8 mouse cellular contexts compared by ENCODE assay signal in genomic region chr19:38264505-38265500, GRCm38 (mm10). TPM values are rescaled to one million over a fixed set of nuclear protein-coding genes. Genes with fewer than 3 reads are reported as not detected.
DNase-seq lines count a peak whose midpoint lies in the region; ATAC-seq and TF ChIP-seq lines count a peak whose summit lies in the region.

Lgi1 (plus strand) TSS chr19:38264536.

- no peak for TF ChIP-seq EP300 in heart, postnatal 0 days (IDR thresholded peaks at IDR 0.05; ENCODE audit: low read depth)
- TF ChIP-seq EP300 in stomach, postnatal 0 days (optimal IDR thresholded peaks at IDR 0.05): no peak

- H3K9me3 ChIP-seq in heart, postnatal 0 days (replicated peaks; ENCODE audit: control insufficient read depth, low read length): no peaks in the 10 kb centered on the region
- H3K9me3 ChIP-seq in limb, embryonic 13.5 days: no peaks in the 10 kb centered on the region
- no peaks in the 10 kb centered on the region for H3K9me3 ChIP-seq in stomach, postnatal 0 days (ENCODE audit: control insufficient read depth, low read length)

- peak within 1 kb of the TSS; percentile 22 for H3K4me3 ChIP-seq in heart, postnatal 0 days (ENCODE audit: low read depth, low read length)
- peak within 1 kb of the TSS; percentile 14 for H3K4me3 ChIP-seq in limb, embryonic 13.5 days
- peak within 1 kb of the TSS; percentile 10; the same call in 1 of the 2 replicates for H3K4me3 ChIP-seq in stomach, postnatal 0 days (ENCODE audit: low read depth, low read length)

- TF ChIP-seq CTCF in heart, postnatal 0 days (IDR thresholded peaks at IDR 0.05; ENCODE audit: low read depth): no peak
- no peak for TF ChIP-seq CTCF in stomach, postnatal 0 days (IDR thresholded peaks at IDR 0.05; ENCODE audit: low read depth)

- H3K36me3 ChIP-seq in heart, postnatal 0 days (replicated peaks; ENCODE audit: control insufficient read depth, insufficient read depth, low read length): no peaks in the 10 kb centered on the region
- no peaks in the 10 kb centered on the region for H3K36me3 ChIP-seq in limb, embryonic 13.5 days
- H3K36me3 ChIP-seq in stomach, postnatal 0 days (ENCODE audit: control insufficient read depth, insufficient read depth, low read length): no peaks in the 10 kb centered on the region

- H3K4me2 ChIP-seq in heart, postnatal 0 days (ENCODE audit: low read depth, low read length): peak within 1 kb of the TSS; percentile 46
- H3K4me2 ChIP-seq in limb, embryonic 13.5 days (replicated peaks): peak within 1 kb of the TSS; percentile 53
- peak within 1 kb of the TSS; percentile 35 for H3K4me2 ChIP-seq in stomach, postnatal 0 days (replicated peaks; ENCODE audit: low read depth)

- WGBS in heart, postnatal 0 days: 17% methylated on average over 21 of the region's 21 CpGs
- WGBS in limb, embryonic 13.5 days: 29% methylated on average over 21 of the region's 21 CpGs
- WGBS in stomach, postnatal 0 days: 22% methylated on average over 21 of the region's 21 CpGs

- no peak within 1 kb of the TSS for H3K27ac ChIP-seq in heart, postnatal 0 days (ENCODE audit: low read depth)
- H3K27ac ChIP-seq in limb, embryonic 13.5 days: no peak within 1 kb of the TSS
- no peak within 1 kb of the TSS for H3K27ac ChIP-seq in stomach, postnatal 0 days (replicated peaks)

- H3K9ac ChIP-seq in heart, postnatal 0 days (replicated peaks; ENCODE audit: low read depth, low read length): no peak within 1 kb of the TSS
- H3K9ac ChIP-seq in limb, embryonic 13.5 days: peak within 1 kb of the TSS; percentile 35; the same call in 1 of the 2 replicates
- no peak within 1 kb of the TSS for H3K9ac ChIP-seq in stomach, postnatal 0 days (ENCODE audit: low read length)

- ATAC-seq in heart, postnatal 0 days (ENCODE audit: insufficient read depth, low read depth): no peak
- ATAC-seq in limb, embryonic 13.5 days (ENCODE audit: low FRiP score, low read depth): no peak
- ATAC-seq in stomach, postnatal 0 days (ENCODE audit: low FRiP score, low TSS enrichment): no peak
- no peak for ATAC-seq in megakaryocyte progenitor cell, adult 5-6 weeks (replicated peaks; ENCODE audit: poor library complexity)

- DNase-seq in left cerebral cortex, adult 18-20 months (ENCODE audit: low spot score in 2 of 2): peak; percentile 62 to 73
- no peak for DNase-seq in left cerebral cortex, adult 9 months (ENCODE audit: low spot score in 2 of 2)
- peak; percentile 79 for DNase-seq in cerebellum, adult 9-10 months
- DNase-seq in heart, postnatal 0 days (ENCODE audit: low spot score): no peak
- peak; percentile 30 for DNase-seq in stomach, postnatal 0 days (ENCODE audit: low spot score)
- no peak for DNase-seq in thymus, postnatal 25 days

- peaks cover 5% of the 10 kb centered on the region; the same call in 1 of the 2 replicates for H3K27me3 ChIP-seq in heart, postnatal 0 days (ENCODE audit: control insufficient read depth, insufficient read depth, low read length)
- peaks cover 19% of the 10 kb centered on the region for H3K27me3 ChIP-seq in limb, embryonic 13.5 days
- H3K27me3 ChIP-seq in stomach, postnatal 0 days (ENCODE audit: control insufficient read depth, insufficient read depth, low read length): no peaks in the 10 kb centered on the region

- no peaks in the 10 kb centered on the region for H3K4me1 ChIP-seq in heart, postnatal 0 days (ENCODE audit: control insufficient read depth, insufficient read depth)
- H3K4me1 ChIP-seq in limb, embryonic 13.5 days: peaks cover 17% of the 10 kb centered on the region
- no peaks in the 10 kb centered on the region for H3K4me1 ChIP-seq in stomach, postnatal 0 days (replicated peaks; ENCODE audit: control insufficient read depth, insufficient read depth)

RNA-seq across cellular contexts. Expression of gene Lgi1, which starts in this region (rescaled TPM):
- 100 to 1,000 TPM; 130 to 135 TPM for total RNA-seq in left cerebral cortex, adult 18-20 months (2021)
- not detected in 2 replicates for total RNA-seq in heart, postnatal 0 days (2014; rRNA removed; ENCODE audit: low replicate concordance)
- polyA plus RNA-seq in heart, postnatal 0 days (2015; fragmentation: Nextera tagmentation; extraction: Ambion mirVana): 0.18 TPM in 1 of 2 replicates, not detected in the other
- polyA plus RNA-seq in limb, embryonic 13.5 days (2015; fragmentation: Nextera tagmentation; extraction: Ambion mirVana): 1.8 and 1.9 TPM in 2 replicates
- polyA plus RNA-seq in stomach, postnatal 0 days (2015; fragmentation: Nextera tagmentation; extraction: Ambion mirVana): 1.0 and 2.1 TPM in 2 replicates
- total RNA-seq in megakaryocyte progenitor cell, adult 5-6 weeks (2015): 0.02 TPM in 1 of 2 replicates, not detected in the other
- total RNA-seq in megakaryocyte progenitor cell, adult 5-6 weeks (2017): not detected in 2 replicates

Comparison
In these comparisons a context has a peak if more than half of its experiments do, and no peak if none do; other contexts are left out.
1. RNA of gene Lgi1 (total RNA-seq): 130 to 135 TPM in left cerebral cortex, adult 18-20 months; 0.02 TPM in megakaryocyte progenitor cell, adult 5-6 weeks and not detected in heart, postnatal 0 days; every median in the first group is over 100 times any median in the second.
2. DNase-seq: peak in left cerebral cortex, adult 18-20 months (2 of 2), cerebellum, adult 9-10 months (single experiment) and stomach, postnatal 0 days (single experiment); none in left cerebral cortex, adult 9 months (0 of 2), heart, postnatal 0 days (single experiment) and thymus, postnatal 25 days (single experiment).
3. Peak in every context shown above with its lines, with median percentiles within 50 percentile points of each other: H3K4me2 ChIP-seq and H3K4me3 ChIP-seq.